Mouse (Mus musculus): Measurements from ENCODE around the gene Rab25.
"Not testable (repeated sequence)": the region's sequence is repeated elsewhere in the genome, so short reads cannot be mapped to it uniquely, and the experiment has no call there.

Rab25 gene

GRCm38 (mm10) chr3:88548180-88548917 is at the start of gene Rab25:
TSS of gene Rab25 (minus strand) at chr3:88548300.
- DNase-seq = no peak

- DNase-seq = not testable (repeated sequence)
These were observed 48.4 kb upstream of the Rab25 start for GRCm38 (mm10) chr3:88596547-88596946.

GRCm38 (mm10) chr3:88593893-88594580 is 45.9 kb upstream of the Rab25 start:
- DNase-seq = no peak

GRCm38 (mm10) chr3:88592942-88593576 is 45.0 kb upstream of the Rab25 start:
- DNase-seq = no peak

- DNase-seq = no peak
These were observed 44.0 kb upstream of the Rab25 start for GRCm38 (mm10) chr3:88591950-88592731.

GRCm38 (mm10) chr3:88591044-88591443 is 42.9 kb upstream of the Rab25 start:
- no peak for DNase-seq

GRCm38 (mm10) chr3:88590246-88590645 is 42.1 kb upstream of the Rab25 start:
- DNase-seq = no peak

- DNase-seq = no peak
These were observed 38.5 kb upstream of the Rab25 start for GRCm38 (mm10) chr3:88586640-88587039.

- no peak for DNase-seq
These were observed 37.7 kb upstream of the Rab25 start for GRCm38 (mm10) chr3:88585769-88586168.

- DNase-seq = peak; percentile 73
These were observed 31.5 kb upstream of the Rab25 start for GRCm38 (mm10) chr3:88579454-88580117.

- DNase-seq = no peak
These were observed 30.7 kb upstream of the Rab25 start for GRCm38 (mm10) chr3:88578498-88579424.

GRCm38 (mm10) chr3:88577846-88578245 is 29.7 kb upstream of the Rab25 start:
- DNase-seq = not testable (repeated sequence)

- DNase-seq = no peak
These were observed 27.4 kb upstream of the Rab25 start, which contains the start of gene Ssr2 for GRCm38 (mm10) chr3:88575540-88575939. TSS of gene Ssr2 (plus strand) at chr3:88575876.

GRCm38 (mm10) chr3:88573810-88574209 is 25.7 kb upstream of the Rab25 start:
- no peak for DNase-seq

GRCm38 (mm10) chr3:88572835-88573234 is 24.7 kb upstream of the Rab25 start:
- no peak for DNase-seq

GRCm38 (mm10) chr3:88571856-88572255 is 23.8 kb upstream of the Rab25 start:
- no peak for DNase-seq

GRCm38 (mm10) chr3:88570341-88570740 is 22.2 kb upstream of the Rab25 start:
- no peak for DNase-seq

GRCm38 (mm10) chr3:88569694-88570093 is 21.6 kb upstream of the Rab25 start:
- no peak for DNase-seq

GRCm38 (mm10) chr3:88569093-88569492 is 21.0 kb upstream of the Rab25 start:
- no peak for DNase-seq

- DNase-seq = no peak
These were observed 20.5 kb upstream of the Rab25 start for GRCm38 (mm10) chr3:88568615-88569014.

GRCm38 (mm10) chr3:88567892-88568291 is 19.8 kb upstream of the Rab25 start:
- DNase-seq = no peak
